Comparison of ENCODE assay signal across 28 mouse cellular contexts in genomic region chr7:143254901-143255300, GRCm38 (mm10).
"Had no signal": no experiment of that assay in that cellular context is flagged by ENCODE, and none has a peak within 500 bp of the region (broad histone marks: within the 10 kb centered on the region; RNA-seq: fewer than 3 reads in every experiment).

No protein-coding gene starts in this region.

- H3K9me3 ChIP-seq: liver, embryonic 15.5 days had no signal

- H3K9ac ChIP-seq: heart, embryonic 12.5 days; hindbrain, embryonic 12.5 days; hindbrain, embryonic 14.5 days; intestine, embryonic 15.5 days; limb, embryonic 12.5 days; limb, embryonic 15.5 days; liver, embryonic 13.5 days; liver, embryonic 15.5 days had no signal

- H3K4me3 ChIP-seq: gastrocnemius, adult 2 months; heart, adult 2 months; heart, embryonic 12.5 days; hindbrain, embryonic 10.5 days; hindbrain, embryonic 12.5 days; intestine, embryonic 15.5 days; layer of hippocampus, adult 2 months; limb, embryonic 12.5 days; limb, embryonic 15.5 days; liver, embryonic 13.5 days; liver, embryonic 15.5 days had no signal

- H3K27ac ChIP-seq: gastrocnemius, adult 2 months; heart, adult 2 months; hindbrain, embryonic 10.5 days; hindbrain, embryonic 12.5 days; hindbrain, embryonic 14.5 days; intestine, embryonic 15.5 days; layer of hippocampus, adult 2 months; limb, embryonic 12.5 days; limb, embryonic 15.5 days; liver, embryonic 13.5 days; liver, embryonic 15.5 days had no signal

- H3K4me2 ChIP-seq: heart, embryonic 12.5 days; hindbrain, embryonic 12.5 days; hindbrain, embryonic 14.5 days; intestine, embryonic 15.5 days; limb, embryonic 12.5 days; limb, embryonic 15.5 days; liver, embryonic 11.5 days; liver, embryonic 13.5 days; liver, embryonic 15.5 days had no signal

- H3K4me1 ChIP-seq: hindbrain, embryonic 12.5 days; limb, embryonic 15.5 days; liver, embryonic 13.5 days; liver, embryonic 15.5 days had no signal

- H3K27me3 ChIP-seq: heart, embryonic 12.5 days; hindbrain, embryonic 12.5 days; intestine, embryonic 15.5 days; limb, embryonic 12.5 days; limb, embryonic 15.5 days; liver, embryonic 13.5 days; liver, embryonic 15.5 days had no signal

- DNase-seq: gastrocnemius, adult 2 months; gastrocnemius, postnatal 10 days; gastrocnemius, postnatal 25 days; heart, postnatal 10 days; heart, postnatal 4 days; kidney, adult 18-20 months; kidney, adult 8-10 months; kidney, postnatal 10 days; kidney, postnatal 25 days; kidney, postnatal 4 days; layer of hippocampus, postnatal 36 days; left cerebral cortex, postnatal 4 days; liver, embryonic 13.5 days; lung, adult 18-20 months had no signal

- ATAC-seq: hindbrain, embryonic 16.5 days; inflammation-experienced regulatory T-cells, adult 6 months; intestine, embryonic 15.5 days; intestine, postnatal 0 days had no signal
